ENCODE assay signal across 8 mouse cellular contexts in the genomic region with DNA sequence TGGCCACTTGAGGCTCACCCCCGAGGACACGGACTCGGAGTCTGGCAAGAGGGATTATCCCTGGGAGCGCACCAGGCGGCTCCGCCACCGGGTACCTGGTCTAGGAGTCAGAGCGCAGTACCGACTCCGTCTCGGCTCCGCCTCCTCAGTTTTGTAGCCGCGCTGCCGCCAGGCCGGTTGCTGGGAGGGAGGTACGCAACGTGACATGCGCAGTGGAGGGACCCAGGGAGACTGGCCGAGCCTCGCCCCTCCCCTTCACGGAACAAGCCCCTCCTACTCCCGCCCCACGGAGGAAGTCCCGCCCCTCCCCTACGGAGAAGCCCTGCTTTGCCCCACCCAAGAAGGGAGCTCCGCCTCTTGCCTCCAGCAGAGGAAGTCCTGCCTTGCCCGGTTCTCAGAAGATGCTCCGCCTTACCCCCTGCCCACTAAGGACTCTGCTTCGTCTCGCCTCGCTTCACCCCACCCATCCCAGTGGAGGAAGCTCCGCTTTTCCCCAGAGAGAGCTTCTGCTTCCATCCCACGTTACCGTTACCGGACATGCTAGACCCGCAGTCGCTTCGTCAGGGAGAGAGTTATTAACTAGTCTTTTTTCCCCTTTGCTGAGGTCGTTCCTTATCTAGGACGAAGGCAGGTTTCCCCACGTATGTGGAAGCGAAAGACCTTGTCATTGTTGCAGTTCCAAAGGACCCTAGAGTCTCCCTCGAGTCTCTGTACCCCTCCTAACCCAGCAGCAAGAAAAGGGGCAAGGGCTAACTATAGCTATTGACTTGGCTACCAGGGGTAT. TPM values are rescaled to one million over a fixed set of nuclear protein-coding genes. Genes with fewer than 3 reads are reported as not detected.
DNase-seq lines count a peak whose midpoint lies in the region; ATAC-seq and TF ChIP-seq lines count a peak whose summit lies in the region.

No protein-coding gene starts in this region.

- peak; percentile 93 for ATAC-seq in common myeloid progenitor, adult 5-6 weeks (replicated peaks; ENCODE audit: low read depth, poor library complexity, severe bottlenecking)

- no peaks in the 10 kb centered on the region for H3K27me3 ChIP-seq in megakaryocyte, embryonic 14.5 days (replicated peaks)

- H3K4me3 ChIP-seq in gastrocnemius, adult 2 months: peak overlapping the region; percentile 80
- H3K4me3 ChIP-seq in megakaryocyte, embryonic 14.5 days (replicated peaks): peak overlapping the region; percentile 94

- peak overlapping the region; percentile 92 for H3K27ac ChIP-seq in gastrocnemius, adult 2 months

- H3K4me1 ChIP-seq in megakaryocyte, embryonic 14.5 days: peaks cover 76% of the 10 kb centered on the region

- peak; percentile 15; the same call in 1 of the 2 replicates for TF ChIP-seq CTCF in gastrocnemius, adult 2 months (IDR thresholded peaks at IDR 0.05)

- peaks cover 34% of the 10 kb centered on the region for H3K36me3 ChIP-seq in megakaryocyte, embryonic 14.5 days (replicated peaks; ENCODE audit: low read length)

- no peaks in the 10 kb centered on the region for H3K9me3 ChIP-seq in megakaryocyte, embryonic 14.5 days

- DNase-seq in ZHBTc4 (ENCODE audit: low read depth, low spot score): peak; percentile 98
- DNase-seq in gastrocnemius, adult 2 months: peak; percentile 98
- peak; percentile 84 for DNase-seq in hindlimb bud, embryonic 11.5 days (ENCODE audit: extremely low spot score, low read depth, low spot score)
- DNase-seq in left cerebral cortex, adult 8-10 months (ENCODE audit: low spot score in 2 of 2): peak; percentile 88 to 94
- DNase-seq in right cerebral cortex, postnatal 10 days (ENCODE audit: low spot score in 2 of 2): peak; percentile 97 to 98
- DNase-seq in urinary bladder, postnatal 25 days (ENCODE audit: low spot score): peak; percentile 94

- intact Hi-C loops in gastrocnemius, adult 2 months (cut with DNase I): loop anchor here (2.0 kb wide), 1 partner anchor 33 kb away; a partner anchor contains a TSS

RNA-seq across cellular contexts. Expression of a gene that starts 8.4 kb away (rescaled TPM):
- 22.1 and 25.4 TPM in 2 replicates for total RNA-seq in common myeloid progenitor, adult 5-6 weeks (2017)
- 10 to 100 TPM; 10.0 to 10.5 TPM for total RNA-seq in gastrocnemius, adult 2 months (2021)
- 10 to 100 TPM; 29.0 to 34.0 (median 30.3) TPM for total RNA-seq in left cerebral cortex, adult 8-10 months (2022)
- polyA plus RNA-seq in megakaryocyte, embryonic 14.5 days (2012; ENCODE audit: insufficient read depth, low replicate concordance): 50.4 and 187 TPM in 2 replicates

RNA-seq across cellular contexts. Expression of a gene that starts 22.6 kb away (rescaled TPM):
- 170 and 212 TPM in 2 replicates for total RNA-seq in common myeloid progenitor, adult 5-6 weeks (2017)
- total RNA-seq in gastrocnemius, adult 2 months (2021): 10 to 100 TPM; 68.3 to 78.9 TPM
- total RNA-seq in left cerebral cortex, adult 8-10 months (2022): 10 to 100 TPM; 83.3 to 93.9 (median 86.2) TPM
- polyA plus RNA-seq in megakaryocyte, embryonic 14.5 days (2012; ENCODE audit: insufficient read depth, low replicate concordance): 1.4 and 4.7 TPM in 2 replicates

RNA-seq across cellular contexts. Expression of a gene that starts 23.2 kb away (rescaled TPM):
- total RNA-seq in common myeloid progenitor, adult 5-6 weeks (2017): 86.2 and 103 TPM in 2 replicates
- total RNA-seq in gastrocnemius, adult 2 months (2021): 10 to 100 TPM; 24.3 to 24.7 TPM
- total RNA-seq in left cerebral cortex, adult 8-10 months (2022): 10 to 100 TPM; 64.8 to 69.6 (median 68.7) TPM
- 4.9 and 12.1 TPM in 2 replicates for polyA plus RNA-seq in megakaryocyte, embryonic 14.5 days (2012; ENCODE audit: insufficient read depth, low replicate concordance)

RNA-seq across cellular contexts. Expression of a gene that starts 32.9 kb away (rescaled TPM):
- total RNA-seq in common myeloid progenitor, adult 5-6 weeks (2017): 22.7 and 26.6 TPM in 2 replicates
- total RNA-seq in gastrocnemius, adult 2 months (2021): 1 to 10 TPM; 1.3 to 1.7 TPM
- total RNA-seq in left cerebral cortex, adult 8-10 months (2022): 10 to 100 TPM; 79.3 to 90.2 (median 86.9) TPM
- 121 and 146 TPM in 2 replicates for polyA plus RNA-seq in megakaryocyte, embryonic 14.5 days (2012; ENCODE audit: insufficient read depth, low replicate concordance)

RNA-seq across cellular contexts. Expression of a gene that starts 32.9 kb away (rescaled TPM):
- not detected in 2 replicates for total RNA-seq in common myeloid progenitor, adult 5-6 weeks (2017)
- not detected for total RNA-seq in gastrocnemius, adult 2 months (2021)
- 1 to 10 TPM in 1 of 4 experiments, not detected in 3; 1.7 TPM for total RNA-seq in left cerebral cortex, adult 8-10 months (2022)
- not detected in 2 replicates for polyA plus RNA-seq in megakaryocyte, embryonic 14.5 days (2012; ENCODE audit: insufficient read depth, low replicate concordance)

Comparison
In these comparisons a context has a peak if more than half of its experiments do, and no peak if none do; other contexts are left out.
1. Peak in every context shown above with its lines: DNase-seq, ATAC-seq, H3K4me3 ChIP-seq and H3K27ac ChIP-seq.